In the genomic region with DNA sequence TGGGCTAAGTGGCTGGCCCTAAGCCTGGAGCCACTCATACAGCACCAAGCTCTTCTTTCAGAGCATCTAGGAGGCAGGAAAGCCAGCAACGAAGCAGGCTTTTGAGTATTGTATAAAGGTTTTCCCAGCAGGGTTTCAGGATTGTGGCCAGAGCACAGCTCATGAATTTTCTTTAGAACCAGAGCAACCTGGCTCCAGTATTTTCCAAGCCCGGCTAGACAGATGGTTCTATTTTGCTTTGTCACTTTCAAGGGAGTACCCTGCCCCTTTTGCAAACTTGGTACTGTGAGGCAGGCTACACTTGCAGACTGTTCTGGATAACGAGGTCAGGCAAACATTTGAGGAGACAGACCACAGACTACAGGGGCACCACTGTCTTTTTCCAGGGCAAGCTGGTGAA, we compare ENCODE assay signal across 10 mouse cellular contexts. TPM values are rescaled to one million over a fixed set of nuclear protein-coding genes. Genes with fewer than 3 reads are reported as not detected.
DNase-seq lines count a peak whose midpoint lies in the region; ATAC-seq lines count a peak whose summit lies in the region.
"Had no signal": no experiment of that assay in that cellular context is flagged by ENCODE, and none has a peak within 500 bp of the region (broad histone marks: within the 10 kb centered on the region; RNA-seq: fewer than 3 reads in every experiment).

No protein-coding gene starts in this region.

- H3K27ac ChIP-seq in forebrain, embryonic 10.5 days, result peak overlapping the region; percentile 37; the same call in 1 of the 2 replicates
- no peak overlapping the region for H3K27ac ChIP-seq in forebrain, embryonic 11.5 days (ENCODE audit: low read depth, low read length)
- H3K27ac ChIP-seq in midbrain, embryonic 14.5 days (replicated peaks; ENCODE audit: low read depth, low read length), result no peak overlapping the region
- H3K27ac ChIP-seq in midbrain, embryonic 10.5 days (replicated peaks), result no peak overlapping the region
- H3K27ac ChIP-seq in forebrain, embryonic 16.5 days (ENCODE audit: low read length), result no peak overlapping the region; the same call in 1 of the 2 replicates
- peak overlapping the region; percentile 79 for H3K27ac ChIP-seq in limb, embryonic 12.5 days
- H3K27ac ChIP-seq: neural tube, embryonic 13.5 days had no signal

- H3K4me1 ChIP-seq in forebrain, embryonic 10.5 days, result peaks cover 7% of the 10 kb centered on the region
- H3K4me1 ChIP-seq in forebrain, embryonic 11.5 days (replicated peaks; ENCODE audit: control insufficient read depth, insufficient read depth, low read length), result peaks cover 2% of the 10 kb centered on the region; the same call in 1 of the 2 replicates
- no peaks in the 10 kb centered on the region for H3K4me1 ChIP-seq in midbrain, embryonic 14.5 days (ENCODE audit: control insufficient read depth, insufficient read depth, low read length)
- H3K4me1 ChIP-seq in midbrain, embryonic 10.5 days, result no peaks in the 10 kb centered on the region
- H3K4me1 ChIP-seq in forebrain, embryonic 16.5 days (replicated peaks; ENCODE audit: control insufficient read depth, insufficient read depth, low read length), result peaks cover 9% of the 10 kb centered on the region
- peaks cover 19% of the 10 kb centered on the region for H3K4me1 ChIP-seq in limb, embryonic 12.5 days (replicated peaks)

- H3K4me3 ChIP-seq in forebrain, embryonic 10.5 days, result no peak overlapping the region
- H3K4me3 ChIP-seq in forebrain, embryonic 11.5 days (ENCODE audit: low read depth, low read length), result no peak overlapping the region
- no peak overlapping the region for H3K4me3 ChIP-seq in midbrain, embryonic 14.5 days (replicated peaks; ENCODE audit: low read depth, low read length)
- H3K4me3 ChIP-seq in midbrain, embryonic 10.5 days, result no peak overlapping the region
- no peak overlapping the region for H3K4me3 ChIP-seq in forebrain, embryonic 16.5 days (replicated peaks; ENCODE audit: low read length)
- H3K4me3 ChIP-seq in limb, embryonic 12.5 days (replicated peaks), result no peak overlapping the region
- H3K4me3 ChIP-seq: neural tube, embryonic 13.5 days had no signal

- 28% methylated on average over 3 of the region's 3 CpGs for WGBS in forebrain, embryonic 10.5 days
- WGBS in forebrain, embryonic 11.5 days, result 24% methylated on average over 3 of the region's 3 CpGs
- 19% methylated on average over 3 of the region's 3 CpGs for WGBS in midbrain, embryonic 14.5 days
- 40% methylated on average over 3 of the region's 3 CpGs for WGBS in midbrain, embryonic 10.5 days
- WGBS in forebrain, embryonic 16.5 days, result 5% methylated on average over 3 of the region's 3 CpGs
- WGBS in limb, embryonic 12.5 days, result 17% methylated on average over 3 of the region's 3 CpGs

- DNase-seq in forebrain, embryonic 10.5 days (ENCODE audit: extremely low spot score, low spot score), result no peak
- no peak for DNase-seq in forebrain, embryonic 11.5 days (ENCODE audit: low spot score)
- peak; percentile 45 for DNase-seq in midbrain, embryonic 14.5 days
- no peak for DNase-seq in midbrain, embryonic 10.5 days (ENCODE audit: low spot score)
- DNase-seq in gastrocnemius, postnatal 4 days (ENCODE audit: low spot score in 2 of 2), result no peak
- DNase-seq: thymus, postnatal 4 days had no signal

- no peak for ATAC-seq in forebrain, embryonic 11.5 days (replicated peaks; ENCODE audit: low FRiP score)
- ATAC-seq in midbrain, embryonic 14.5 days (ENCODE audit: low FRiP score, low TSS enrichment), result no peak
- ATAC-seq in forebrain, embryonic 16.5 days, result peak; percentile 87
- ATAC-seq in limb, embryonic 12.5 days (ENCODE audit: insufficient number of reproducible peaks, insufficient read depth, low FRiP score, low TSS enrichment, low read depth), result no peak
- ATAC-seq in monocyte, adult 5-6 weeks (replicated peaks; ENCODE audit: insufficient number of reproducible peaks, low FRiP score, low TSS enrichment, poor library complexity, severe bottlenecking), result no peak

- H3K9ac ChIP-seq in forebrain, embryonic 11.5 days (ENCODE audit: low read length), result no peak overlapping the region
- H3K9ac ChIP-seq in midbrain, embryonic 14.5 days (replicated peaks; ENCODE audit: low read length), result no peak overlapping the region
- no peak overlapping the region for H3K9ac ChIP-seq in forebrain, embryonic 16.5 days (replicated peaks; ENCODE audit: low read depth, low read length)
- no peak overlapping the region for H3K9ac ChIP-seq in limb, embryonic 12.5 days (replicated peaks)
- H3K9ac ChIP-seq: neural tube, embryonic 13.5 days had no signal

- no peak overlapping the region for H3K4me2 ChIP-seq in forebrain, embryonic 11.5 days (ENCODE audit: low read depth, low read length, severe bottlenecking)
- H3K4me2 ChIP-seq in midbrain, embryonic 14.5 days (ENCODE audit: low read length), result no peak overlapping the region
- no peak overlapping the region for H3K4me2 ChIP-seq in forebrain, embryonic 16.5 days (ENCODE audit: low read length)
- H3K4me2 ChIP-seq in limb, embryonic 12.5 days, result no peak overlapping the region
- H3K4me2 ChIP-seq: neural tube, embryonic 13.5 days had no signal

- no peaks in the 10 kb centered on the region for H3K9me3 ChIP-seq in forebrain, embryonic 10.5 days
- H3K9me3 ChIP-seq in forebrain, embryonic 11.5 days (ENCODE audit: control insufficient read depth, low read length), result no peaks in the 10 kb centered on the region
- no peaks in the 10 kb centered on the region for H3K9me3 ChIP-seq in midbrain, embryonic 14.5 days (ENCODE audit: control insufficient read depth, low read length)
- no peaks in the 10 kb centered on the region for H3K9me3 ChIP-seq in midbrain, embryonic 10.5 days (replicated peaks)
- H3K9me3 ChIP-seq in forebrain, embryonic 16.5 days (ENCODE audit: control insufficient read depth, low read length), result no peaks in the 10 kb centered on the region
- no peaks in the 10 kb centered on the region for H3K9me3 ChIP-seq in limb, embryonic 12.5 days
- H3K9me3 ChIP-seq: neural tube, embryonic 13.5 days had no signal

- H3K36me3 ChIP-seq in forebrain, embryonic 10.5 days (replicated peaks), result no peaks in the 10 kb centered on the region
- H3K36me3 ChIP-seq in forebrain, embryonic 11.5 days (ENCODE audit: control insufficient read depth, insufficient read depth, low read length), result no peaks in the 10 kb centered on the region
- no peaks in the 10 kb centered on the region for H3K36me3 ChIP-seq in midbrain, embryonic 14.5 days (ENCODE audit: control insufficient read depth, insufficient read depth, low read length)
- no peaks in the 10 kb centered on the region for H3K36me3 ChIP-seq in midbrain, embryonic 10.5 days
- H3K36me3 ChIP-seq in forebrain, embryonic 16.5 days (ENCODE audit: control insufficient read depth, insufficient read depth), result no peaks in the 10 kb centered on the region
- H3K36me3 ChIP-seq in limb, embryonic 12.5 days, result no peaks in the 10 kb centered on the region
- H3K36me3 ChIP-seq: neural tube, embryonic 13.5 days had no signal

- H3K27me3 ChIP-seq in forebrain, embryonic 10.5 days (ENCODE audit: poor library complexity, severe bottlenecking), result no peaks in the 10 kb centered on the region
- no peaks in the 10 kb centered on the region for H3K27me3 ChIP-seq in forebrain, embryonic 11.5 days (ENCODE audit: control insufficient read depth, insufficient read depth, low read length)
- no peaks in the 10 kb centered on the region for H3K27me3 ChIP-seq in midbrain, embryonic 14.5 days (ENCODE audit: control insufficient read depth, insufficient read depth, low read length)
- no peaks in the 10 kb centered on the region for H3K27me3 ChIP-seq in midbrain, embryonic 10.5 days (ENCODE audit: low read depth, poor library complexity, severe bottlenecking)
- H3K27me3 ChIP-seq in forebrain, embryonic 16.5 days (replicated peaks; ENCODE audit: control insufficient read depth, insufficient read depth, low read length), result no peaks in the 10 kb centered on the region
- H3K27me3 ChIP-seq in limb, embryonic 12.5 days, result no peaks in the 10 kb centered on the region
- H3K27me3 ChIP-seq: neural tube, embryonic 13.5 days had no signal

RNA-seq across cellular contexts. Expression of gene Papss2, which starts 40.3 kb away (rescaled TPM):
- 1.4 and 2.5 TPM in 2 replicates for polyA plus RNA-seq in forebrain, embryonic 10.5 days (2016; fragmentation: Nextera tagmentation; extraction: Ambion mirVana)
- 1.9 and 2.9 TPM in 2 replicates for polyA plus RNA-seq in forebrain, embryonic 11.5 days (2014; fragmentation: Nextera tagmentation; extraction: Ambion mirVana)
- polyA plus RNA-seq in midbrain, embryonic 14.5 days (2014; fragmentation: Nextera tagmentation; extraction: Ambion mirVana), result 0.51 and 1.0 TPM in 2 replicates
- polyA plus RNA-seq in midbrain, embryonic 10.5 days (2016; fragmentation: Nextera tagmentation; extraction: Ambion mirVana), result 0.68 and 1.7 TPM in 2 replicates
- polyA plus RNA-seq in forebrain, embryonic 16.5 days (2015; fragmentation: Nextera tagmentation; extraction: Ambion mirVana), result 0.51 and 1.4 TPM in 2 replicates
- polyA plus RNA-seq in limb, embryonic 12.5 days (2016; fragmentation: Nextera tagmentation; extraction: Ambion mirVana), result 20.7 and 29.5 TPM in 2 replicates
- 10 to 100 TPM; 14.5 to 15.4 TPM for total RNA-seq in gastrocnemius, postnatal 4 days (2021)
- total RNA-seq in monocyte, adult 5-6 weeks (2017), result 0.58 to 2.8 TPM (median 1.4 TPM) in 3 replicates

Comparison
In these comparisons a context has a peak if more than half of its experiments do, and no peak if none do; other contexts are left out.
1. H3K27ac ChIP-seq: peak in forebrain, embryonic 10.5 days (single experiment) and limb, embryonic 12.5 days (single experiment); none in forebrain, embryonic 11.5 days (single experiment), midbrain, embryonic 14.5 days (single experiment), midbrain, embryonic 10.5 days (single experiment) and forebrain, embryonic 16.5 days (single experiment).